Mouse (Mus musculus): ENCODE measurements around the gene Tarbp2. TPM values are rescaled to one million over a fixed set of nuclear protein-coding genes. Genes with fewer than 3 reads are reported as not detected.

Tarbp2 gene
- polyA plus RNA-seq, 1 experiment from 2014 or later, result 99.3 TPM

GRCm38 (mm10) chr15:102503924-102504782, 13.8 kb upstream of the Tarbp2 start:
- Histone ChIP-seq H3K9ac (replicated peaks; ENCODE audit: low read length) (no peak overlapping the region), H3K36me3 (ENCODE audit: insufficient read depth, low read length) (peaks cover 58% of the 10 kb centered on the region), H3K9me3 (ENCODE audit: low read length) (no peaks in the 10 kb centered on the region), H3K27ac (ENCODE audit: low read length) (no peak overlapping the region), H3K4me1 (ENCODE audit: insufficient read depth, low read length) (peaks cover 28% of the 10 kb centered on the region), H3K4me2 (replicated peaks; ENCODE audit: low read depth, low read length) (no peak overlapping the region), H3K4me3 (ENCODE audit: low read length) (no peak overlapping the region), H3K27me3 (ENCODE audit: insufficient read depth, low read length) (no peaks in the 10 kb centered on the region)
- 91% methylated on average over 9 of the region's 9 CpGs for WGBS
- no peak for ATAC-seq (ENCODE audit: low FRiP score, low TSS enrichment)

DNA sequence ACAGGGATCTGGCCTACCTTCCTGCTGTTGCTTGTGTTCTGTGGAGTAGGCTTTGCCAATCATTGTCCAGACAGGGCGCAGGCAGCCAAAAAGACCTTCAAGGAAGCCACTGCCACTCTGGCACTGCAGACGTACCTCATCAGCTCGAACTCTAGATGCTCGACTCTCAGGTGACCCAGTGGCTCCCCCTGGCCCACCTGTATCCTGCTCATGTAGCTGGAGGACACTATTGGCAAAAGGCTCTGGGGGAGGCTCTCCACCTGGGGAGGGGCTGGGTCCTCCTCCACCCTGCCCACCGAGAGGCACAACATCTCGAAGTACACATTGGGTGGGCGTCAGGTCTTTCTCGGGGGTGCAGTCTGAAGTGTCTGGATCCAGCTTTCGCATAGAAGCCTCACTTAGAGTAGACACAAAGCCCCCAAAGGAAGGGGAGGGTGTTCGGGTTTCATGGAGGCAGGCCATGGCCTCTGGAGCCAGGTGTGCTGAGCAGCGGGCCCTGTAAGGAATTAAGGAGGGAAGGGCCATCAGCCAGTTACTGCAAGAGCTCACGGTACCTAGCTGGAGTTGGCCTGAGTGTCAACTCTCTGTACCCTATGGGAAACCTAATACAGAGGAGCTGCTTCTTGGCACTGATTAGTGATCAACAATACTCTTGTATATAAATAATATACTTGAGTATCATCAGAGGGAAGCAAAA, 12.8 kb upstream of the Tarbp2 start:
- 72% methylated on average over 12 of the region's 12 CpGs for WGBS
- no peak overlapping the region for H3K4me2 ChIP-seq (replicated peaks; ENCODE audit: low read depth, low read length)
- no peak for ATAC-seq (ENCODE audit: low FRiP score, low TSS enrichment)
- no peaks in the 10 kb centered on the region for H3K9me3 ChIP-seq (ENCODE audit: low read length)
- H3K4me1 ChIP-seq (ENCODE audit: insufficient read depth, low read length), result peaks cover 37% of the 10 kb centered on the region
- H3K36me3 ChIP-seq (ENCODE audit: insufficient read depth, low read length), result peaks cover 49% of the 10 kb centered on the region
- no peak overlapping the region for H3K27ac ChIP-seq (ENCODE audit: low read length)
- no peak overlapping the region for H3K9ac ChIP-seq (replicated peaks; ENCODE audit: low read length)
- no peaks in the 10 kb centered on the region for H3K27me3 ChIP-seq (ENCODE audit: insufficient read depth, low read length)
- H3K4me3 ChIP-seq (ENCODE audit: low read length), result no peak overlapping the region

DNA sequence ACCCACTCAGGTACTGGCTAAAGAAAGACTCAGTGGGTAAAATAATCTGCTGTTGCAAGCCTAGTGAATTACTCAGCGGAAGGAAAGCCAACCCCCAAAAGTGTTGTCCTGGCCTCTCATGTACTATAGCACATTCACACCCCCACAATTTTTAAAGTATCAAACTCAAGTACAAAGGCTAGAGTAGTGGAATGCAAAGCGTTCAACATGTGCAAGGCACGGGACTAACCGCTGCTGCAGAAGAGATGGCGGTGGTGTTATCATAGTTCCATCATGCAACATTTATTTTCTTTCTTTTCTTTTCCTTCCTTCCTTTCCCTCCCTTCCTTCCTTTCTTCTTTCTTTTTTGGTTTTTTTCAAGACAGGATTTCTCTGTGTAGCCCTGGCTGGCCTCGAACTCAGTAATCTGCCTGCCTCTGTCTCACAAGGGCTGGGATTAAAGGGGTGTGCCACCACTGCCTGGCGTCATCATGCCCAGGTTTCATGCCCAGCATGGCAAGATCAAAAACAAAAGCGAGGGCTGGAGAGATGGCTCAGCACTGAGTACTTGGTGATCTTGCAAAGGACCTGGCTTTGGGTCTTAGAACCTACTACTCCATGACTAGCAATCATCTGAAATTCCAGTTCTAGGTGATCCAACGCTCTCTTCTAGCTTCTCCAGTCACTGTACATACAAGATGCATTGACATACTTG, 12.1 kb upstream of the Tarbp2 start:
- Histone ChIP-seq H3K4me2 (replicated peaks; ENCODE audit: low read depth, low read length) (no peak overlapping the region), H3K9me3 (ENCODE audit: low read length) (no peaks in the 10 kb centered on the region), H3K4me1 (ENCODE audit: insufficient read depth, low read length) (peaks cover 41% of the 10 kb centered on the region), H3K4me3 (ENCODE audit: low read length) (no peak overlapping the region), H3K27me3 (ENCODE audit: insufficient read depth, low read length) (no peaks in the 10 kb centered on the region), H3K36me3 (ENCODE audit: insufficient read depth, low read length) (peaks cover 42% of the 10 kb centered on the region), H3K27ac (ENCODE audit: low read length) (0 out of 2 replicates have a peak overlapping the region, but pooled peaks have one; percentile 10), H3K9ac (replicated peaks; ENCODE audit: low read length) (no peak overlapping the region)
- 75% methylated on average over 9 of the region's 9 CpGs for WGBS
- ATAC-seq (ENCODE audit: low FRiP score, low TSS enrichment), result no peak

GRCm38 (mm10) chr15:102506464-102506830, 11.5 kb upstream of the Tarbp2 start:
- H3K27ac ChIP-seq (ENCODE audit: low read length), result 0 out of 2 replicates have a peak overlapping the region, but pooled peaks have one; percentile 10
- ATAC-seq (ENCODE audit: low FRiP score, low TSS enrichment), result no peak
- no peak overlapping the region for H3K4me3 ChIP-seq (ENCODE audit: low read length)
- no peaks in the 10 kb centered on the region for H3K9me3 ChIP-seq (ENCODE audit: low read length)
- peaks cover 45% of the 10 kb centered on the region for H3K4me1 ChIP-seq (ENCODE audit: insufficient read depth, low read length)
- no peaks in the 10 kb centered on the region for H3K27me3 ChIP-seq (ENCODE audit: insufficient read depth, low read length)
- H3K36me3 ChIP-seq (ENCODE audit: insufficient read depth, low read length), result peaks cover 37% of the 10 kb centered on the region
- H3K9ac ChIP-seq (replicated peaks; ENCODE audit: low read length), result no peak overlapping the region
- H3K4me2 ChIP-seq (replicated peaks; ENCODE audit: low read depth, low read length), result no peak overlapping the region
- WGBS, result 15% methylated on average over 2 of the region's 2 CpGs

- Histone ChIP-seq H3K9me3 (ENCODE audit: low read length) (no peaks in the 10 kb centered on the region), H3K27me3 (ENCODE audit: insufficient read depth, low read length) (no peaks in the 10 kb centered on the region), H3K4me1 (ENCODE audit: insufficient read depth, low read length) (peaks cover 45% of the 10 kb centered on the region), H3K4me3 (ENCODE audit: low read length) (no peak overlapping the region), H3K36me3 (ENCODE audit: insufficient read depth, low read length) (peaks cover 32% of the 10 kb centered on the region), H3K27ac (ENCODE audit: low read length) (no peak overlapping the region), H3K4me2 (replicated peaks; ENCODE audit: low read depth, low read length) (no peak overlapping the region), H3K9ac (replicated peaks; ENCODE audit: low read length) (no peak overlapping the region)
- WGBS, result 88% methylated on average over 1 of the region's 1 CpGs
- ATAC-seq (ENCODE audit: low FRiP score, low TSS enrichment), result no peak
Measured at GRCm38 (mm10) chr15:102506864-102507263, 11.1 kb upstream of the Tarbp2 start.

GRCm38 (mm10) chr15:102507561-102507960, 10.4 kb upstream of the Tarbp2 start:
- Histone ChIP-seq H3K4me2 (replicated peaks; ENCODE audit: low read depth, low read length) (no peak overlapping the region), H3K36me3 (ENCODE audit: insufficient read depth, low read length) (peaks cover 26% of the 10 kb centered on the region; the same call in 1 of the 2 replicates), H3K4me1 (ENCODE audit: insufficient read depth, low read length) (peaks cover 50% of the 10 kb centered on the region), H3K27ac (ENCODE audit: low read length) (no peak overlapping the region), H3K4me3 (ENCODE audit: low read length) (no peak overlapping the region), H3K27me3 (ENCODE audit: insufficient read depth, low read length) (no peaks in the 10 kb centered on the region), H3K9me3 (ENCODE audit: low read length) (no peaks in the 10 kb centered on the region), H3K9ac (replicated peaks; ENCODE audit: low read length) (no peak overlapping the region)
- no peak for ATAC-seq (ENCODE audit: low FRiP score, low TSS enrichment)

- H3K4me1 ChIP-seq (ENCODE audit: insufficient read depth, low read length), result peaks cover 54% of the 10 kb centered on the region
Measured at GRCm38 (mm10) chr15:102508336-102508735, 9.7 kb upstream of the Tarbp2 start.

GRCm38 (mm10) chr15:102510110-102510509, 7.9 kb upstream of the Tarbp2 start:
- peaks cover 52% of the 10 kb centered on the region for H3K4me1 ChIP-seq (ENCODE audit: insufficient read depth, low read length)
- H3K4me2 ChIP-seq (replicated peaks; ENCODE audit: low read depth, low read length), result peak overlapping the region; percentile 82
- H3K9ac ChIP-seq (replicated peaks; ENCODE audit: low read length), result peak overlapping the region; percentile 75
- H3K4me3 ChIP-seq (ENCODE audit: low read length), result peak overlapping the region; percentile 75
- H3K27me3 ChIP-seq (ENCODE audit: insufficient read depth, low read length), result no peaks in the 10 kb centered on the region
- H3K36me3 ChIP-seq (ENCODE audit: insufficient read depth, low read length), result peaks cover 2% of the 10 kb centered on the region; the same call in 1 of the 2 replicates
- peak overlapping the region; percentile 82 for H3K27ac ChIP-seq (ENCODE audit: low read length)
- H3K9me3 ChIP-seq (ENCODE audit: low read length), result no peaks in the 10 kb centered on the region
- 5% methylated on average over 9 of the region's 9 CpGs for WGBS
- peak; percentile 50 for ATAC-seq (ENCODE audit: low FRiP score, low TSS enrichment)

More at GRCm38 (mm10) chr15:102508336-102508735, 9.7 kb upstream of the Tarbp2 start:
- Histone ChIP-seq H3K4me2 (replicated peaks; ENCODE audit: low read depth, low read length) (no peak overlapping the region), H3K27me3 (ENCODE audit: insufficient read depth, low read length) (no peaks in the 10 kb centered on the region), H3K9me3 (ENCODE audit: low read length) (no peaks in the 10 kb centered on the region), H3K4me3 (ENCODE audit: low read length) (no peak overlapping the region), H3K9ac (replicated peaks; ENCODE audit: low read length) (no peak overlapping the region), H3K36me3 (ENCODE audit: insufficient read depth, low read length) (peaks cover 18% of the 10 kb centered on the region; the same call in 1 of the 2 replicates), H3K27ac (ENCODE audit: low read length) (no peak overlapping the region)
- no peak for ATAC-seq (ENCODE audit: low FRiP score, low TSS enrichment)
- WGBS, result 89% methylated on average over 3 of the region's 3 CpGs

GRCm38 (mm10) chr15:102510590-102511284, 7.3 kb upstream of the Tarbp2 start:
- Histone ChIP-seq H3K36me3 (ENCODE audit: insufficient read depth, low read length) (no peaks in the 10 kb centered on the region), H3K9ac (replicated peaks; ENCODE audit: low read length) (peak overlapping the region; percentile 75), H3K4me1 (ENCODE audit: insufficient read depth, low read length) (peaks cover 52% of the 10 kb centered on the region), H3K9me3 (ENCODE audit: low read length) (no peaks in the 10 kb centered on the region), H3K27ac (ENCODE audit: low read length) (peak overlapping the region; percentile 82), H3K4me3 (ENCODE audit: low read length) (peak overlapping the region; percentile 75), H3K4me2 (replicated peaks; ENCODE audit: low read depth, low read length) (peak overlapping the region; percentile 82), H3K27me3 (ENCODE audit: insufficient read depth, low read length) (no peaks in the 10 kb centered on the region)
- WGBS, result 3% methylated on average over 34 of the region's 34 CpGs
- ATAC-seq (ENCODE audit: low FRiP score, low TSS enrichment), result peak; percentile 92

Data from kidney, embryonic 16.5 days (tissue).